Mouse (Mus musculus) heart, embryonic 16.5 days (tissue): Measurements from ENCODE around the gene Atp13a1. TPM values are rescaled to one million over a fixed set of nuclear protein-coding genes. Genes with fewer than 3 reads are reported as not detected.

Source experiments
- ATAC-seq: fragments of 200-750 bp; cut with Nextera tagmentation; replicated peaks from 2 replicates; pipeline ENCODE4 v1.8.0; 2017; ENCODE audit warnings: moderate number of reproducible peaks; ENCODE audit not compliant: insufficient read depth, low FRiP score; ENCODE audit errors: extremely low read depth
- H3K27ac ChIP-seq: fragments of 300-500 bp; sonication (generic); 2 replicates; pipeline ENCODE4 v1.5.1; 2014; ENCODE audit warnings: mild to moderate bottlenecking, low read length, control low read depth, moderate library complexity
- H3K27me3 ChIP-seq: fragments of 300-500 bp; sonication (generic); 2 replicates; pipeline ENCODE4 v1.6.1; 2014; ENCODE audit warnings: low read length, mixed read lengths; ENCODE audit not compliant: control insufficient read depth, insufficient read depth
- H3K36me3 ChIP-seq: fragments of 300-500 bp; sonication (generic); 2 replicates; pipeline ENCODE4 v1.6.1; 2014; ENCODE audit not compliant: control insufficient read depth, insufficient read depth
- H3K4me1 ChIP-seq: fragments of 300-500 bp; sonication (generic); 2 replicates; pipeline ENCODE4 v1.6.1; 2014; ENCODE audit warnings: low read length, mixed read lengths; ENCODE audit not compliant: control insufficient read depth, insufficient read depth
- H3K4me2 ChIP-seq: fragments of 300-500 bp; sonication (generic); 2 replicates; pipeline ENCODE4 v1.6.1; 2014; ENCODE audit warnings: low read depth, mild to moderate bottlenecking, control low read depth, low read length
- H3K4me3 ChIP-seq: fragments of 300-500 bp; sonication (generic); 2 replicates; pipeline ENCODE4 v1.5.1; 2014; ENCODE audit warnings: mild to moderate bottlenecking, control low read depth, low read length
- H3K9ac ChIP-seq: fragments of 300-500 bp; sonication (generic); 2 replicates; pipeline ENCODE4 v1.6.1; 2014; ENCODE audit warnings: low read length, control low read depth
- H3K9me3 ChIP-seq: fragments of 300-500 bp; sonication (generic); replicated peaks from 2 replicates; pipeline ENCODE4 v1.6.1; 2016; ENCODE audit warnings: low read length; ENCODE audit not compliant: control insufficient read depth
- WGBS: fragments of 180-500 bp; shearing (Covaris S2); extraction: QIAGEN DNeasy Blood & Tissue Kit; methylation state at CpG from one replicate; pipeline ENCODE4 v1.1.7; 2014; 5-methylcytosine and 5-hydroxymethylcytosine counted together
- polyA plus RNA-seq: library from polyadenylated mRNA; unstranded; fragments of >200 nt; fragmentation: Nextera tagmentation; extraction: Ambion mirVana; gene quantifications from 2 replicates; pipeline ENCODE4 v1.2.1, GENCODE M21; 2015

Gene Atp13a1
- polyA plus RNA-seq, 1 experiment from 2014 or later, result 29.3 TPM

DNA sequence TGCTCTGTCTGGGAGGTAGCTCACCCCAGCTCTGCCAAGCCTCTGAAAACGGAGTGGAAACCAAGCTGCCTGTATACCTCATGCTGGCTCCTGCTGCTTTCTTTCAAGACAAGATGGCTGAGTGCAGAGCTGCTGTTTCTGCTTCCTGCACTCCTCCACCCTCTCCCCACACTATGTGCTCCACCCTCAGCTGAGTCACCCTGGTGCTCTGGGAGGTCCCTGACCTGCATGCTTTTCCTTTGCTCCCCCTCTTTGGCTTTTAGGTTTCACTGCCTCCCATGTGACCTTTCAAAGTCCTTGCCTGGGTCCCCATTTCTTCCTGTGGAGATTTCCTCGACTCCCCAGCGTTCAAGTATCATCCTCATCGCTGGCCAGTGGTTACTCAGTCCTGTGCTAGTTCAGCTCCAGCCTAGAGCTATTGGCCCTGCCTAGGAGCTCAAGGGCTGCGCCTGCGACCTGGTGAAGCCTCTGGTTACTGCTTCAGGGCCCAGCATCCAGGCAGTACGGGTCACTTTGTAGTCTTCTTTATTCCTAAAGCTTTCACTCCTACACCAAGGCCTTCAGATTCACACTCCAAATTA is 60.1 kb downstream of the Atp13a1 start:
- no peaks in the 10 kb centered on the region for H3K9me3 ChIP-seq
- H3K36me3 ChIP-seq, result no peaks in the 10 kb centered on the region
- no peaks in the 10 kb centered on the region for H3K27me3 ChIP-seq
- H3K4me2 ChIP-seq, result no peak overlapping the region
- no peak overlapping the region for H3K4me3 ChIP-seq
- peaks cover 6% of the 10 kb centered on the region for H3K4me1 ChIP-seq
- no peak overlapping the region for H3K9ac ChIP-seq
- WGBS, result 76% methylated on average over 7 of the region's 7 CpGs
- H3K27ac ChIP-seq, result no peak overlapping the region
- no peak for ATAC-seq

- Histone ChIP-seq H3K27me3 (no peaks in the 10 kb centered on the region), H3K4me1 (peaks cover 1% of the 10 kb centered on the region), H3K36me3 (no peaks in the 10 kb centered on the region), H3K9me3 (no peaks in the 10 kb centered on the region), H3K9ac (no peak overlapping the region), H3K27ac (no peak overlapping the region), H3K4me3 (no peak overlapping the region), H3K4me2 (no peak overlapping the region)
- WGBS, result 88% methylated on average over 10 of the region's 10 CpGs
- ATAC-seq, result no peak
Measured at GRCm38 (mm10) chr8:69853869-69854268, 62.9 kb downstream of the Atp13a1 start.

Other genes starting within 250 kb of the Atp13a1 start
- 14.9 and 15.6 TPM in 2 replicates for gene Zfp868, start 165.6 kb upstream of the Atp13a1 start, polyA plus RNA-seq
- gene Zfp964, start 136.7 kb upstream of the Atp13a1 start, polyA plus RNA-seq, result 1.2 TPM in 2 replicates
- gene Zfp869, start 80.4 kb upstream of the Atp13a1 start, polyA plus RNA-seq, result 19.8 and 20.4 TPM in 2 replicates
- 3.9 and 5.1 TPM in 2 replicates for gene Zfp963, start 41.2 kb upstream of the Atp13a1 start, polyA plus RNA-seq
- 0.25 TPM in 1 of 2 replicates, not detected in the other for gene Gm20422, start 16.3 kb upstream of the Atp13a1 start, polyA plus RNA-seq
- gene Zfp866, start within 50 bp of the Atp13a1 start, polyA plus RNA-seq, result 18.0 and 20.3 TPM in 2 replicates
- 9.3 and 9.8 TPM in 2 replicates for gene Gmip, start 17.5 kb downstream of the Atp13a1 start, polyA plus RNA-seq
- 0.20 and 0.21 TPM in 2 replicates for gene Lpar2, start 31.3 kb downstream of the Atp13a1 start, polyA plus RNA-seq
- gene Pbx4, start 41.3 kb downstream of the Atp13a1 start, polyA plus RNA-seq, result 4.1 and 5.4 TPM in 2 replicates
- gene Cilp2, start 96.5 kb downstream of the Atp13a1 start, polyA plus RNA-seq, result 0.29 and 0.47 TPM in 2 replicates
- 1.1 and 2.0 TPM in 2 replicates for gene Tssk6, start 111.0 kb downstream of the Atp13a1 start, polyA plus RNA-seq
- gene Ndufa13, start 111.4 kb downstream of the Atp13a1 start, polyA plus RNA-seq, result 372 and 379 TPM in 2 replicates
- gene Yjefn3, start 111.5 kb downstream of the Atp13a1 start, polyA plus RNA-seq, result 8.2 and 8.7 TPM in 2 replicates
- gene Gatad2a, start 205.2 kb downstream of the Atp13a1 start, polyA plus RNA-seq, result 26.2 and 26.8 TPM in 2 replicates